Mouse (Mus musculus): ENCODE measurements around the gene Tpcn1.

GRCm38 (mm10) chr5:120563914-120564311, 24.6 kb downstream of the Tpcn1 start:
- no peak for TF ChIP-seq CTCF (IDR thresholded peaks at IDR 0.05; ENCODE audit: low read depth, low read length)
- TF ChIP-seq POLR2A (IDR thresholded peaks at IDR 0.05; ENCODE audit: borderline replicate concordance, low read depth, low read length) = no peak
